Mouse (Mus musculus) forebrain, embryonic 16.5 days (tissue): ENCODE results near the gene Wasf2. TPM values are rescaled to one million over a fixed set of nuclear protein-coding genes. Genes with fewer than 3 reads are reported as not detected.
A peak's percentile ranks its signal among the peaks of the same experiment; 100 is the strongest.

Experiments used
- ATAC-seq: fragments of 200-750 bp; cut with Nextera tagmentation; 2 replicates; pipeline ENCODE4 v1.8.0; 2017; ENCODE audit warnings: mild to moderate bottlenecking, moderate library complexity
- H3K27ac ChIP-seq: fragments of 300-500 bp; sonication (generic); 2 replicates; pipeline ENCODE4 v1.5.1; 2014; ENCODE audit warnings: low read length, control low read depth
- H3K27me3 ChIP-seq: fragments of 300-500 bp; sonication (generic); replicated peaks from 2 replicates; pipeline ENCODE4 v1.6.1; 2014; ENCODE audit warnings: low read length; ENCODE audit not compliant: control insufficient read depth, insufficient read depth
- H3K36me3 ChIP-seq: fragments of 300-500 bp; sonication (generic); 2 replicates; pipeline ENCODE4 v1.6.1; 2014; ENCODE audit not compliant: control insufficient read depth, insufficient read depth
- H3K4me1 ChIP-seq: fragments of 300-500 bp; sonication (generic); replicated peaks from 2 replicates; pipeline ENCODE4 v1.6.1; 2014; ENCODE audit warnings: low read length; ENCODE audit not compliant: control insufficient read depth, insufficient read depth
- H3K4me2 ChIP-seq: fragments of 300-500 bp; sonication (generic); 2 replicates; pipeline ENCODE4 v1.6.1; 2014; ENCODE audit warnings: mild to moderate bottlenecking, low read length, control low read depth
- H3K4me3 ChIP-seq: fragments of 300-500 bp; sonication (generic); replicated peaks from 2 replicates; pipeline ENCODE4 v1.5.1; 2014; ENCODE audit warnings: mild to moderate bottlenecking, low read length, control low read depth
- H3K9ac ChIP-seq: fragments of 300-500 bp; sonication (generic); replicated peaks from 2 replicates; pipeline ENCODE4 v1.6.1; 2014; ENCODE audit warnings: low read depth, low read length, control low read depth
- H3K9me3 ChIP-seq: fragments of 300-500 bp; sonication (generic); 2 replicates; pipeline ENCODE4 v1.6.1; 2016; ENCODE audit warnings: low read length; ENCODE audit not compliant: control insufficient read depth
- WGBS: fragments of 180-500 bp; shearing (Covaris S2); extraction: QIAGEN DNeasy Blood & Tissue Kit; methylation state at CpG from one replicate; pipeline ENCODE4 v1.1.7; 2014; 5-methylcytosine and 5-hydroxymethylcytosine counted together
- polyA plus RNA-seq: library from polyadenylated mRNA; unstranded; fragments of >200 nt; fragmentation: Nextera tagmentation; extraction: Ambion mirVana; gene quantifications from 2 replicates; pipeline ENCODE4 v1.2.1, GENCODE M21; 2015

Wasf2 gene
- polyA plus RNA-seq, 1 experiment from 2014 or later: 27.0 TPM

DNA sequence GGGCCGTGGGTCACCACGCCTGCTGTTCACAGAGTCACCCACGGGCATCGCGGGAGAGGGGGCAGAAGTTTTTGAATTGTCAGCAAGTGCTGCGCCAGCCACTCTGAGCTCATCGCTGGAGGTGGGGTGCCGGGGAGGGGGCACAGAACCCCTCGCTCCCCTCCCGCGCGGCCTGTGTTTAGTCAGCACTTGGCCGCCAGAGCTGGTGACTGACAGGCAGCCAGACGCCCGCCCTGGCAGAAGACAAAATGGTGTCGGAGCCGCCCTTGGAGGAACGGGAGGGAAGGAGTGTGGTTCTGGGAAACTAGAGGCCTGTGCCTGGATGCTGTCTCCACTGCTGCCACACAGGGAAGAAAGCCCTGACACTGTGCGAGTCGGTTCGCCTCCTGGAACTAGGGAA is 70.0 kb downstream of the Wasf2 start:
- H3K4me1 ChIP-seq: peaks cover 61% of the 10 kb centered on the region
- H3K4me3 ChIP-seq: no peak overlapping the region
- peak; percentile 24 for ATAC-seq
- no peaks in the 10 kb centered on the region for H3K27me3 ChIP-seq
- WGBS: 28% methylated on average over 21 of the region's 21 CpGs
- H3K27ac ChIP-seq: peak overlapping the region; percentile 49
- 0 out of 2 replicates have a peak overlapping the region, but pooled peaks have one; percentile 1 for H3K4me2 ChIP-seq
- H3K9ac ChIP-seq: peak overlapping the region; percentile 28; the same call in 1 of the 2 replicates
- H3K36me3 ChIP-seq: peaks cover 5% of the 10 kb centered on the region; the same call in 1 of the 2 replicates
- no peaks in the 10 kb centered on the region for H3K9me3 ChIP-seq

DNA sequence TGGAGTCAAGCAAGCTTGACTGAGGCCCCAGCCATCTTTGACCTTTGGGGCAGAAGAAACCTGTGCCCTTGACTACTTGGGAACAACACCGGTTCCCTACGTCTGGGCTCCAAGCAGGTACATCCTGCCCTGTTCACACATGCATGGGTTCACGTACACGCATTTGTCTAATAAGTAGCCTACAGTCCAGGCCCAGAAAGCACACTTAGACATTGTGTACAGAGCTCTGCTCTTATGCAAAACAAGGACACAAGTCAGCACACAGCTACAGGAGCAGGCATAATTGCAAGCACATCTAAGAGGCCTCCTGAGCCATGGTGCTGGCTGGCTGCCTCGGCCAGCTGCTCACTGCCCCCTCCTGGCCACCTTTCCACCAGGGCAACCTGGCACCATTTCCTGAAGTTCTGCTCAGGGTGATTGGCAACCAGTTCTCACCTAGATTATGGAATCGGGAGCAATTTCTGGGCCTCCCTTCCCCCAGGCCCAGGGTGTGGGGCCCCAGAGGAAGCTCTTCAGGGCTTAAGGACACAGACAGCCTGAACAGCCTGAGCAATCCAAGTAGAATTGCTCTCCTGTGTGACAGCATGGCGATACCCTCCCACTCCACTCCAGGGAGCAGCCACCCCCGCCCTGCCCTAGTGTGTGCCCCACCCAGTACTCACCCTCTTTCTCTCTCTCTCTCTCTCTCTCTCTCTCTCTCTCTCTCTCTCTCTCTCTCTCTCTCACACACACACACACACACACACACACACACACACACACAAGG is 70.9 kb downstream of the Wasf2 start:
- H3K27ac ChIP-seq: peak overlapping the region; percentile 49
- H3K4me3 ChIP-seq: no peak overlapping the region
- no peak overlapping the region for H3K4me2 ChIP-seq
- H3K36me3 ChIP-seq: no peaks in the 10 kb centered on the region
- H3K9me3 ChIP-seq: no peaks in the 10 kb centered on the region
- no peaks in the 10 kb centered on the region for H3K27me3 ChIP-seq
- WGBS: 62% methylated on average over 8 of the region's 8 CpGs
- peak; percentile 31 for ATAC-seq
- peak overlapping the region; percentile 28; the same call in 1 of the 2 replicates for H3K9ac ChIP-seq
- H3K4me1 ChIP-seq: peaks cover 59% of the 10 kb centered on the region

DNA sequence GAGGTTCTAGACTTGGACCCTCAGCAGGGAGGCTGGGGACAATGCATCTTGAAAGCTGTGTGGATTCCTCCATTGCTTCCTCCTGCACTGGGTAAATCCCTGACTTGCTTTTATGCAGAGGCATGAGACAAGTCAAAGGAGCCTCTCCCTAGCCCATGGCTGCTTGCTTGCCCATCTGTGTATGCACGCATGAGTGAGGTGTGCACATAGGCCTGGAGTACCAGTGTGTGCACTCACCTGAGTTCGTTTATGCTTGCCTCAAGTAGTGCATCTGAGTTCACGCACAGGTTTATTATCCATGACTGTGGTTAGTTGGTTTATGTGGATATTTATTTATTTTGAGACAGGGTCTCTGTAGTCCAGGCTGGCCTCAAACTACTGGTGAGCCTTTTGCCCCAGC is 71.9 kb downstream of the Wasf2 start:
- Histone ChIP-seq H3K9ac (no peak overlapping the region), H3K36me3 (no peaks in the 10 kb centered on the region), H3K27me3 (no peaks in the 10 kb centered on the region), H3K4me3 (no peak overlapping the region), H3K27ac (no peak overlapping the region), H3K9me3 (no peaks in the 10 kb centered on the region), H3K4me2 (no peak overlapping the region), H3K4me1 (peaks cover 48% of the 10 kb centered on the region)
- ATAC-seq: no peak
- 93% methylated on average over 3 of the region's 3 CpGs for WGBS

DNA sequence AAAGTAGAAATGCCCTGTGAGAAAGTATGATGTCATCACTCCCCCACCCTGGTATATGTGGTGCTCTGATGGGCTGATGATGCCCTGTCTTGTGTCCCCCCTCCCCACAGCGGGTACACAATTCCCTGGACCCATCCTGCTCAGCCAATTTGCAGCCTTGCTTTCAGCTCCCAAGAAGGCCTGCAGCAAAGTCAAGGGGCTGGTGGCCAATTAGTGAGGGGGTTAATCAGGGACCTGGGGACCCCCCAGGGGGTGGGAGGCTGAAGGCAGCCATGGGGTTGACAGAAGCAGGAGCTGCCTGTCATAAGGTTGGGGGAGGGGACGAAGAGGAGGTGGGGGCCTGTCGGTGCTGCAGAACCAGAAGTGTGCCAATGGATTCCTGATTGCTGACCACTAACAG is 73.3 kb downstream of the Wasf2 start:
- Histone ChIP-seq H3K9ac (no peak overlapping the region), H3K9me3 (no peaks in the 10 kb centered on the region), H3K4me3 (no peak overlapping the region), H3K4me1 (peaks cover 35% of the 10 kb centered on the region), H3K4me2 (no peak overlapping the region), H3K27me3 (no peaks in the 10 kb centered on the region), H3K36me3 (no peaks in the 10 kb centered on the region), H3K27ac (no peak overlapping the region)
- ATAC-seq: no peak
- WGBS: 55% methylated on average over 3 of the region's 3 CpGs

DNA sequence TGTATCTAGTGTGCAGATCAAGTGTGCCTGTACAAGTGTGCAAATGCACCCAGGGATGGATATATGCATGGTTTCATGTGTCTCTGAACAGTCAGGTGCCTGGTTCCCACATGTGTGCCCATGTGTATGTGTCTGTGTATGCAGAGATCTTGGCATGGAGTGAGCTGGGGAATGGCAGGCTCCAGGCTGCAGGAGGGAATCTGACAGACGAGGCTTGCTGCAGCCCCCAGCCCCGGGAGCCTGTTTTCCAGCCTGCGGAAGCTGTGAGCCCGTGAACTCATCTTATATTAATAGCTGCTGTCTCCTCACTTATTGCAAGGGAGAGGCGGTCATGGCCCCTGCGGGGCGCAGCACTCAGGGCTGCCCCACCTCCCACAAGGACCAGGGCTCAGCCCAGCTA is 74.1 kb downstream of the Wasf2 start:
- Histone ChIP-seq H3K4me3 (no peak overlapping the region), H3K9ac (0 out of 2 replicates have a peak overlapping the region, but pooled peaks have one; percentile 2), H3K27ac (peak overlapping the region; percentile 45), H3K4me1 (peaks cover 28% of the 10 kb centered on the region), H3K4me2 (no peak overlapping the region), H3K27me3 (no peaks in the 10 kb centered on the region), H3K36me3 (no peaks in the 10 kb centered on the region), H3K9me3 (no peaks in the 10 kb centered on the region)
- ATAC-seq: no peak
- 46% methylated on average over 7 of the region's 7 CpGs for WGBS

DNA sequence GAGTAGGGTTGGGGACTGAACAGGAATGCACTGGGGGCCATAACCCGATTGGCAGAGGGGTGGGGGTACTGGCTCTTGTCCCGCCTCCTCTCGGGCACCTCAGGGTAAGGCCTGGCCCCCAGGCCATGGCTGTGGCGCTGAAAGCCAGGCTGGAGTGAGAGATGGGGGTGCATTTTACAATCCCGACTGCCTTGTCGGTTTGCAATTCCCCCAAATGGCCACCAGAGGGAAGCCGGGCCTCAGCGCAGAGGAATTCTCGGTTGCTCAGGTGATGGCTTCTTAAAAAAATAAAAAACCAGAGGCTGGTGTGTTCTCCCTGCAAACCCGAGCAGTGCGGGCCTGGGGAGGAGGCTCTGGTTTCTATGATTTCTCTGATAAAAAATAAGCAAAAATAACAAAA is 79.1 kb downstream of the Wasf2 start:
- H3K9ac ChIP-seq: no peak overlapping the region; the same call in 1 of the 2 replicates
- no peak overlapping the region for H3K4me3 ChIP-seq
- H3K9me3 ChIP-seq: no peaks in the 10 kb centered on the region
- no peak overlapping the region for H3K4me2 ChIP-seq
- 4% methylated on average over 11 of the region's 11 CpGs for WGBS
- no peak overlapping the region for H3K27ac ChIP-seq
- peaks cover 6% of the 10 kb centered on the region; the same call in 1 of the 2 replicates for H3K27me3 ChIP-seq
- ATAC-seq: no peak
- H3K4me1 ChIP-seq: peaks cover 19% of the 10 kb centered on the region
- no peaks in the 10 kb centered on the region for H3K36me3 ChIP-seq

DNA sequence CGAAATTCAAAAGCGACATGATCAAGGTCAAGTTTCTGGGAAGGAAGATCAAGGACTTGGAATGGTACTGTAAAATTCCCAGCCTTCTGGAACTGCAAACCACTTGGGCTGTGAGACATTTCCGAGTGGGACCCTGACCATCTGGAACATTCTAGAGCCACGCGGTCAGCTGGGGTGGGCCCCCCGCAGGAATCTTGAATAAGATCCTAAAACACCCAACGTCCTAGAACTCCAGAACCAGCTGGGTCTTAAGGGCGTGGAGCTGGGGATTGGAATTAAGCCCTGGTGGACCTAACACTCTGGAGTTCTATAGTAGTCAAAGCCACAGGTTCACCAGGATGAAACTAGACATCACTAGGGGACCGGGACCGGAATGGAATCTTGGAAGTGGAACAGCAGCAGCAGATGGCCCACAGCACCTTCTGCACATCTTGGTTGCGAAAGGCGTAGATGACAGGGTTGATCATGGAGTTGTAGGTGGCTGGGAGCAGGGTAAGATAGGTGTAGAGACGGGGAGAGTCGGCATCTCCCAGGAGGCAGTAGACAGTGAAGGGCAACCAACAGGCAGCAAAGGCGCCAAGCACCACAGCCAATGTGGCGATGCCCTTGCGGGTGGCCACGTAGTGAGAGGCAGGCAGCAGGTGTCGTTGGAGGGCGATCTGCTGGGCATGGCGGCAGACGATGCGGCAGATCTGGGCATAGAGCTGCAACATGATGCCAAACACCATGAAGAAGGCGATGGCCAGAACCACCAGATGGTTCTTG is 79.9 kb downstream of the Wasf2 start:
- 88% methylated on average over 24 of the region's 24 CpGs for WGBS
- H3K9ac ChIP-seq: no peak overlapping the region

DNA sequence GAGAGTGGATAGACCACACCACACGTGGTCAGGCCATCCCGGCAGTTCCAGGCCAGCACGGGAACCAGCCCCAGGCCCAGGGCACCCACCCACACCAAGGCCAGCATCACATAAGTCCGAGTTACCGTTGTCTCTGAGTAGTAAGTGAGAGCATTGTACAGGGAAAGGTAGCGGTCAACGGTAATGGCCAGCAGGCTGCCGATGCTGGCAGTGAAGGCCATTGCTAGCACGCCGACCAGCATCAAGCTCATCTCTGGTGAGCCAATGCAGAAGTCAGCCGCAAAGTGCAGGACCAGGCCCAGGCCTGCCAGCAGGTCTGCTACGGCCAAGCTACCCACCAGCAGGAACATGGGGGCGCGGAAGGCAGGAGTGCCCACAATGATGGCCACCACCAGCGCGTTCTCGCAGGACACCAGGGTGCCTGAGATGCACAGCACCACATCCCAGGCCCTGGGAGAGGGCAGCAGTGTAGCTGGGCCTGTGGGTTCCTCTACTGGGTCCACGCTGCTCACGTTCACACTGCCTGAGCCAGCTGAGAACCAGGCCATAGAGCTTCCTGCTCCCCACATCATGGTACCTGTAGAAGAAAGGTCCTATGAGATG is 80.6 kb downstream of the Wasf2 start:
- Histone ChIP-seq H3K4me2 (no peak overlapping the region), H3K4me3 (no peak overlapping the region), H3K9me3 (no peaks in the 10 kb centered on the region), H3K36me3 (no peaks in the 10 kb centered on the region), H3K27ac (no peak overlapping the region), H3K4me1 (peaks cover 14% of the 10 kb centered on the region), H3K9ac (no peak overlapping the region), H3K27me3 (peaks cover 6% of the 10 kb centered on the region; the same call in 1 of the 2 replicates)
- ATAC-seq: no peak
- WGBS: 93% methylated on average over 19 of the region's 19 CpGs

More for the DNA sequence above, 79.9 kb downstream of the Wasf2 start:
- H3K9me3 ChIP-seq: no peaks in the 10 kb centered on the region
- no peaks in the 10 kb centered on the region for H3K36me3 ChIP-seq
- H3K4me1 ChIP-seq: peaks cover 14% of the 10 kb centered on the region
- H3K27me3 ChIP-seq: peaks cover 6% of the 10 kb centered on the region; the same call in 1 of the 2 replicates
- H3K4me2 ChIP-seq: no peak overlapping the region
- H3K27ac ChIP-seq: no peak overlapping the region
- ATAC-seq: no peak
- H3K4me3 ChIP-seq: no peak overlapping the region
